Mouse (Mus musculus) ES-CJ7 (cell line): ENCODE measurements at regions not wholly inside any gene's neighbourhood (a gene's known extent, or its start where the extent isn't known, plus 50 kb on each side); places are given as distances from the start of the nearest gene placed in this dataset.
A peak's percentile ranks its signal among the peaks of the same experiment; 100 is the strongest.

Experiments
- DNase-seq: peaks from one replicate; pipeline ENCODE4 v3.0.0; 2011; ENCODE audit warnings: low read depth, low spot score

DNA sequence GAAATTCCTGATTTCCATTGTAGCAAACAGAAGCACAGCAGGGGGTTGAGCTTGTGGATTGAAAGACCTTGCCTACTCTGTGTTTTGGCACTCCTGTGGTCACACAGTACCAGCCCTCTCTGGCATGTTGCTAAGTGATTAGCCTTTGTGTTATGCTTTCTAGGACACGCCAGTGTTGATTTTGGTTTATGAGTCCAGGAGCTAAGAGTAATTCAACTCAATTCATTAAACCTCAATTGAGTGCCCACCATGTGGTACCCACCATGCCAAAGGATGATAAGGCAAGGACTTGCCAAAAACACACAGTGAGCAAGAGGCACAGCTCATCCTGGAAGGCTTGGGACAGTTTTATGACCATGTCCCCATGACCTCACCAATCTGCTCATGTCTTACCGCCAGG is 221.1 kb upstream of the Sox14 start:
- DNase-seq, result peak; percentile 23

DNA sequence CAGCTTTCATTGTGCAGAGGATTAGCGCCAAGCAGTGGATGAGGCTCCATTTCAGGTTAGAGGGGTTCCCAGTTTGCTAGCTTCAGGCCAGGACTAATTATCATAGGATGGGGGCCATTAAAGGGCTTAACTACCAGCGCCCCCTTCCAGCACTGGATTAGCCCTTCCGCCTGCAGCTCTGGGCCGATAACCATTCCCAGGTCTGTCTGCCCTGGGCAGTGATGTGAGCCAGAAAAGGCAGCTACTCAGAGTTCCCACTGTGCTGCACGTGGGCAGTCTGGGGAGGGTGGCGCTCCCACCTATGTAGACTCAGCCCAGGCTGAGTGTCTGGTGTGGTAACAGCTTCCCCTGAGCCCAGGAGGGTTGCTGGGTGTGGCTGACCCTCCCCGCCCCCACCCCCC is 219.6 kb upstream of the Sox14 start:
- no peak for DNase-seq

DNA sequence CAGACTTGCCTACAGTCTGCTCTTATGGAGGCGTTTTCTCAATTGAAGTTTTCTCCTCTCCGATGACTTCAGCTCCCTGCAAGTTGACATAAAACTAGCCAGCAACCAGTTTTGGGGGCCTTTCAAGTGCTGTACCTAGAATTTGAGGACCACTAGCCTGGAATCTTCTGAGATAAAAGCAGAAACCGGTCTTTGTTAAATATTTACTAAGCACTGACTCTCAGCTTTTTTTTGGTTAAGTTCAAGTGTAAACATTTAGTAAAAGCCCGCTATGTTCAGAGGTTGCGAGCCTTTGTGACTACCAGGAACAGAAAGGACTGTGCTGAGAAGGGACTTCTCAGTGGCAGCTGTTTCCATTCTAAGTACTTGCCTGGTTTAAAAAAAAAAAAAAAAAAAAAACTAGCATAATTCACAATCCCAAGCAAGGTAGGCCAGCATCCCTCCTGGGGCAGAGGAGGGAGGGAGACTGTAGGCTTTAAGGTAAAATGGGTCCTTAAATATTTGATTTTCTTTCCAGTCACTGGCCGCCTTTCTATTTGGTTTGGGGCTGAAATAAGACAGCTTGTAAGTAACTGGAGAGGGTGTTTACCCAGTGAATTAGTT is 219.1 kb upstream of the Sox14 start:
- DNase-seq, result no peak

- no peak for DNase-seq
Measured at GRCm38 (mm10) chr9:100071141-100071540, 195.2 kb upstream of the Sox14 start.

DNA sequence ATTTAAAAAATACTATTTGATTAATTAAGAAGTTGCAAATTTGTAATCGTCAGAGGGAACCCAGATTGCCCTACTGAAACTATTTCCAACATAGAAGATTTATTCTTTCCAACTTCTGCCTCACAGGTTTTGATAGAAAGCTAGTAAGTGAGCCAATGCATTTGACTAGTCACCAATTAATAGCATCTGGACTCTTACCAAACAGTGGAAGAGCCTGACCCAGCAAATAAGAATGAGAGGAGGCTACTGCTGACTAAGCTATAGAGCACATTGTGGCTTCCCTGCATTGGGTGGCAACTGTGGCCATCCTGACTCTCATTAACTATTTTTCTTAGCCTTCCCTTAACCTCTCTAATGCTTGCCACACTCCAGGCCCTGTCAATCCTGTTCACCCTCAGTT is 182.6 kb upstream of the Sox14 start:
- DNase-seq, result no peak

DNA sequence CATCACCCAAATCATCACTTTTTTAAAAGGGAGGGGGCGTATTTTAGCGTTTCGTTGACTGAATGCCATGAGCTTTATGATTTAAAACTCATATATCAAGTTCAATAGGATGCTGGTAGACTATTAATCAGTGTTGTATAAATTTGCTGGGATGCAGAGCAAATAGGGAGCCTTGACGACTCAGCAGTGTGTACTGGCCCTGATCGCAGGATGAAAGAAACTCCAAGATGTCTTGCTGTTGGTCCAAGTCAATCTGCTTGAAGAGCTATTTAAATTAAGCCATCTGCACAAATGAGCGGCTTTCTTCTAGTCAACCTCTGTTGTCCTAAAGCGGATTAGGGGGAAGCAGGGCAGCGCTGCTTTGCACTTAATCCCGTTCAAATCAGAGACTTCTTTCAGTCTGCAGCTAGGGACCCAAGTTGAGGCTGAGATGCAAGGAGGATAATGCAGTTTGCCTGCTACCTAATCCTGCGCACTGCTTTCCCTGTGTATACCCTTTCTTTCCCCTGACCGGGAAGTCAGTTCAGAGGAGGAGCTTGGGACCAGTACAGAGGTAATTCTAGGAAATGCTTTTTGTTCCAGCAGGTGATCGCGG is 170.3 kb upstream of the Sox14 start:
- no peak for DNase-seq

DNA sequence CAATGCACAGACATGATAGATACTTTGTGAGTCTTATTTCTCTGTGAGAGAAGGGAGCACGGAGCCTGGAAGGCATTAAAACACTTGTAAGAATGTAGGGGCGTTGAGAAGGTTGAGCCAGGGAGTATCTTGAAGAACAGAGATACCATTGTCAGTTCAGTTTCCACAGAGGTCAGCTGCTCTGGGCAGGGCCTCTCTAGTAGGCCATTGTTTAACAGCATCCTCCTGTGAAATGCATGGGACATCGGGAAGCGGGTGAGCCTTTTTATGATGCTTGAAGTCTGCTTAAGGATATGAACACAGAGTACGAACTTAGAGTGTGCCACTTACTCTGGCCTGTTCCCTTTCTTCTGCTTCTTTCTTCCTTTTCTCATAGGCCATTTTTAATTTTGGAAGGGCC is 169.7 kb upstream of the Sox14 start:
- DNase-seq, result no peak

DNA sequence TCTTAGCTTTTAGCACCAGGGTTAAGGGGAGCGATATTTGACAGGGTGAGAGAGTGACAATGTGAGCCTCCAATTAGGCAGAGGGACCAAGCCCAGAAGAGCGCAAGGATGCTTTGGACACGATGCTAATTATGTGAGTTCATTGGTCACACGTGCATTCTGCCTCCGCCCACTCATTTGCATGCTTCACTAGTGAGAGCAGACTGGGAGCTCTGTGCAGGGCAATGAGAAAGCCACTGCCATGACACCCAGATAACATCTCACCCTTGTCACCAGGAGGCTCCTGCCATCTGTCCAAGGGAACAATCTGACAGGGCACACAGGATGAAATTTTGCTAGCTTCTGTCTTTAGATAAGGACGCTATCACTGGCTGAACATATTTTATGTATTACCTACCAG is 165.8 kb upstream of the Sox14 start:
- no peak for DNase-seq

DNA sequence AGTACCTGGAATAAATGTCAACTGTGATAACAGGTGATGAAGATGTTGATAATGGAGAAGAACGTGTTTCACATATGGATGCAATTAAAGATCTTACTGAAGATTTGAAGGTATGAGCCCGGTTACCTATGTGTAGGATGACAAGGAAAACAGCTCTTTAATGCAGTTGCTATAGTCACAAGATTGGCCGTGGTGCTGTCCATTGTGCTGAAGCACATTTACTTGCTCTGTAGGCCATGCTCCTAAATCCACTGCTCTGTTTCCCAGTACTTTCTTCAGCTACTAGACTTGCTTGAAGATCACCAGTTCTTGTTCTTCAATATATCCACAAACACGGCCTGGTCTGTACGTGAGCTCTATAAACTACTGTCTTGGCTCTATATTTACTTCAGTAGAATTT is 147.7 kb upstream of the Sox14 start:
- peak; percentile 60 for DNase-seq

GRCm38 (mm10) chr9:100022035-100022434 is 146.1 kb upstream of the Sox14 start:
- no peak for DNase-seq

DNA sequence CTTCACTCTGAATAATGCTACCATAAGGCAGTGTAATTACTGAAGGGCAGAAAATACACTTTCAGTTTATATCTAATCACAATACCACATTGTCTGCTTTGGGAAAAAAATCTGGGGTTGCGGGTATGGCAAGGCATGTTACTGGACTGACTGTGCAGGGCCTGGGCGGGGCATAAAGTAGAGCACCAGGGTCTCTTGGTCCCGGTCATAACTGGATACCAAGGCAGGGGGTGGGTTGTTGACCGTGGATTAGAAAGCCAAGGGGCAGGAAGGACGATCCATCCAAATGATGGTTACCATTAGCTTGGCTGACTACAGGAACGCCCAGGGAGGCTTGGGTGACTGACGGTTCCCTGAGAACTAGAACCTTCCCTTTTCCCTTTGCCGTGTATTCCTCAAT is 119.2 kb upstream of the Sox14 start:
- no peak for DNase-seq

- no peak for DNase-seq
Measured at GRCm38 (mm10) chr9:99994285-99995144, 118.5 kb upstream of the Sox14 start.

- DNase-seq, result no peak
Measured at GRCm38 (mm10) chr9:99987376-99987775, 111.4 kb upstream of the Sox14 start.

DNA sequence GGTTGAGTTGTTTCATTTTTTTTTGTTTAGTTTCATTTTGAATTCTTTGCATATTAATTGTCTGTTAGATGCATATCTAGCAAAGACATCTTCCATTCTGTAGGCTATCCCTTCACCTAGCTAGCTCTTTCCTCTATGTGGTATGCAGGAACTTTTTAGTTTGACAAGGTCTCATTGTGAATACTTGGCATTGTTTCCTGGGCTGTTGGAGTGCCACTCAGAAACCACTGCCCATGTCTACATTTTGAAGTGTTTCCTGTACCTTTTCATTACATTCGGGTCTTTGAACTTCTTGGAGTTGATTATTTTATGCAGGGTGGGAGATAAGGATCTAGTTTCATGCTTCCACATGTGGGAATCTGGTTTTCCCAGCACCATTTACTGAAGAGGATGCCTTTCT is 104.8 kb upstream of the Sox14 start:
- no peak for DNase-seq

DNA sequence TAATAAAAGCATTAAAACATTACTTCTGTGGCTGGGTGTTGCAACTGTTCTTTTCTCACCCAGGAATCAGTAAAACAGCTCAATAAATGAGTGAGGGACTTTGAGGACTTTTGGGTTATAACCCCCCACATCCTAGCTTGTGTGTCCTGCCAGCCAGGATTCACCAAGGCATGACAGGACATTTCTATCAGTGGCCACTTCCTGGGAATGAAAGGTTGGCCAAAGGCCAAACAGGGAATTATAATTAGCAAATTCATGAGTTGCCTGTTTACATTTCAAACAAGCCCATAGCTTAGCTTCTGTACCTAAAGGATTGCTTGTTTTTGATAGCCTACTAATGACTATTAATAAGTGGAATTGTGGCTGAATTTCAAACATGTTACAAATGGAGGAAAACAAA is 85.6 kb upstream of the Sox14 start:
- no peak for DNase-seq

DNA sequence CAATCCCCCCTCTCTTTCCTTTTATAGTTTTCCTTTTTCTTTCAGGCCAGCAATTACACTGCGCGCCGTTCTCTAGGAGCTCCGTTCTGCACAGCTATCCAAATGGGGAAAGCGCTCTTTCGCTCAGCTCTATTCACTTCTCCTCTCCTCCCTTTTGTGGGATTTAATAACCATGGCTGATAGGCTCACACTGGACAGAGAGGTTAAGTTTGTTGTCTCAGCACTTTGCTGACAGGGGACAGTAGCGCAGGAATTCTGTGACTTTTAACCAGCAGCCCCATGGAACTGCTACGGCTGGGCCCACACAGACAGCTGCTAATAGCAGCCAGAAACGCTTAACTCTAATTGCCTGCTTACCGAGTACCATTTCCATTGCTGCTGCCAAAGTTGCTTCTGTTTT is 78.8 kb upstream of the Sox14 start:
- no peak for DNase-seq

GRCm38 (mm10) chr9:99954038-99954618 is 78.2 kb upstream of the Sox14 start:
- no peak for DNase-seq
